Mouse (Mus musculus): ENCODE data around the gene Frmpd3. TPM values are rescaled to one million over a fixed set of nuclear protein-coding genes. Genes with fewer than 3 reads are reported as not detected.

Gene Frmpd3
- total and polyA plus RNA-seq, 3 experiments = not detected

- Histone ChIP-seq H3K27me3 (ENCODE audit: control insufficient read depth in 1 of 2, insufficient read depth in 2 of 2, low read length in 2 of 2) (peaks cover 0 to 2% of the 10 kb centered on the region in 2 experiments; a peak in 1 of 4 replicates), H3K4me3 (ENCODE audit: control insufficient read depth in 1 of 2, insufficient read depth in 1 of 2, low read depth in 2 of 2, low read length in 2 of 2) (no peak overlapping the region), H3K36me3 (ENCODE audit: control insufficient read depth in 1 of 2, insufficient read depth in 2 of 2, low read length in 2 of 2) (no peaks in the 10 kb centered on the region; a peak in 1 of 4 replicates), H3K27ac (ENCODE audit: control insufficient read depth, low read depth, low read length) (no peak overlapping the region), H3K79me2 (ENCODE audit: control insufficient read depth, insufficient read depth, low read length, poor library complexity) (no peaks in the 10 kb centered on the region), H3K4me1 (ENCODE audit: control insufficient read depth in 1 of 2, insufficient read depth in 2 of 2, low read length in 2 of 2) (peaks cover 0 to 10% of the 10 kb centered on the region in 2 experiments; a peak in 2 of 4 replicates), H3K9me3 (replicated peaks; ENCODE audit: insufficient read depth, low read length) (no peaks in the 10 kb centered on the region), H3K9ac (ENCODE audit: control insufficient read depth, low read depth, low read length, poor library complexity, severe bottlenecking) (no peak overlapping the region)
- DNase-seq (ENCODE audit: low read depth, low spot score) = no peak
- TF ChIP-seq JUND (IDR thresholded peaks at IDR 0.05; ENCODE audit: low read depth, low read length) (no peak), MXI1 (IDR thresholded peaks at IDR 0.05; ENCODE audit: low read depth, low read length) (no peak), MAX (IDR thresholded peaks at IDR 0.05; ENCODE audit: low read length) (no peak), POLR2AphosphoS2 (IDR thresholded peaks at IDR 0.05; ENCODE audit: low read length) (no peak), RCOR1 (IDR thresholded peaks at IDR 0.05; ENCODE audit: low read depth, low read length) (no peak), CHD1 (IDR thresholded peaks at IDR 0.05; ENCODE audit: low read depth, low read length) (no peak), ZNF384 (IDR thresholded peaks at IDR 0.05; ENCODE audit: low read depth, low read length) (no peak), RAD21 (IDR thresholded peaks at IDR 0.05; ENCODE audit: low read depth, low read length) (no peak), ZKSCAN1 (IDR thresholded peaks at IDR 0.05; ENCODE audit: low read depth, low read length) (no peak), ETS1 (IDR thresholded peaks at IDR 0.05; ENCODE audit: low read depth, low read length) (no peak), KAT2A (conservative IDR thresholded peaks at IDR 0.05; ENCODE audit: low read depth, low read length) (no peak), MYB (IDR thresholded peaks at IDR 0.05; ENCODE audit: low read depth, low read length) (no peak), UBTF (IDR thresholded peaks at IDR 0.05; ENCODE audit: borderline replicate concordance, insufficient read depth, low read depth, low read length) (no peak)
Observed at GRCm38 (mm10) chrX:140432786-140433185, 90.7 kb downstream of the Frmpd3 start.

- H3K79me2 ChIP-seq (ENCODE audit: control insufficient read depth, insufficient read depth, low read length, poor library complexity) = no peaks in the 10 kb centered on the region
- H3K27me3 ChIP-seq (ENCODE audit: control insufficient read depth in 1 of 2, insufficient read depth in 2 of 2, low read length in 2 of 2) = peaks cover 8 to 16% of the 10 kb centered on the region in 2 experiments
- no peaks in the 10 kb centered on the region for H3K4me1 ChIP-seq (ENCODE audit: control insufficient read depth in 1 of 2, insufficient read depth in 2 of 2, low read length in 2 of 2)
- H3K9me3 ChIP-seq (replicated peaks; ENCODE audit: insufficient read depth, low read length) = no peaks in the 10 kb centered on the region
- no peak overlapping the region for H3K27ac ChIP-seq (ENCODE audit: control insufficient read depth, low read depth, low read length)
- H3K9ac ChIP-seq (ENCODE audit: control insufficient read depth, low read depth, low read length, poor library complexity, severe bottlenecking) = no peak overlapping the region
- no peaks in the 10 kb centered on the region for H3K36me3 ChIP-seq (ENCODE audit: control insufficient read depth in 1 of 2, insufficient read depth in 2 of 2, low read length in 2 of 2)
- no peak for DNase-seq (ENCODE audit: low read depth, low spot score)
- no peak overlapping the region for H3K4me3 ChIP-seq (ENCODE audit: control insufficient read depth in 1 of 2, insufficient read depth in 1 of 2, low read depth in 2 of 2, low read length in 2 of 2)
- TF ChIP-seq NRF1 (IDR thresholded peaks at IDR 0.05; ENCODE audit: insufficient read depth, low read depth, low read length, poor library complexity, severe bottlenecking) (no peak), MEF2A (IDR thresholded peaks at IDR 0.05; ENCODE audit: extremely low read depth, insufficient replicate concordance, low read depth, low read length, poor library complexity, severe bottlenecking) (no peak), ZC3H11A (IDR thresholded peaks at IDR 0.05; ENCODE audit: low read depth, low read length) (no peak), MYB (IDR thresholded peaks at IDR 0.05; ENCODE audit: low read depth, low read length) (no peak)
Observed at GRCm38 (mm10) chrX:140437906-140438305, 95.8 kb downstream of the Frmpd3 start.
